Mouse (Mus musculus) Patski (cell line): ENCODE data around the gene Atl3. TPM values are rescaled to one million over a fixed set of nuclear protein-coding genes. Genes with fewer than 3 reads are reported as not detected.
A peak's percentile ranks its signal among the peaks of the same experiment; 100 is the strongest.

Source experiments
- ATAC-seq: fragments of 100-300 bp; one replicate; pipeline ENCODE4 v1.8.0; 2021
- CTCF ChIA-PET: fragments of 350-600 bp; sonication (Branson Sonifier 250); formaldehyde crosslinking; loops from one replicate; lab custom pipeline; 2022; ENCODE audit warnings: inconsistent platforms; lab: Charles Lee
- POLR2A ChIA-PET: fragments of 350-600 bp; sonication (Branson Sonifier 250); formaldehyde crosslinking; loops from one replicate; lab custom pipeline; 2022; ENCODE audit warnings: antibody characterized with exemption, inconsistent platforms; lab: Charles Lee
- DNase-seq: peaks from one replicate; pipeline ENCODE4 v3.0.0-alpha.2; 2011; ENCODE audit warnings: low read depth, low spot score
- H3K27me3 ChIP-seq: fragments of 371-371 bp; one replicate; pipeline ENCODE4 v1.5.1; 2021
- CTCF ChIP-seq: fragments of 100-300 bp; IDR thresholded peaks from one replicate; pipeline ENCODE4 v1.5.1; 2021
- in situ Hi-C: fragments of 300-500 bp; cut with MboI; formaldehyde crosslinking; loops from 3 replicates; pipeline ENCODE4 v1.11.1; 2018; ENCODE audit warnings: low pct_unique_long_range_greater_than_20kb, mixed read lengths
- polyA plus RNA-seq: library from polyadenylated mRNA; unstranded; gene quantifications from one replicate; pipeline ENCODE4 v1.2.3, GENCODE M21; 2021

Atl3 gene
- polyA plus RNA-seq, 1 experiment from 2014 or later = 84.9 TPM

DNA sequence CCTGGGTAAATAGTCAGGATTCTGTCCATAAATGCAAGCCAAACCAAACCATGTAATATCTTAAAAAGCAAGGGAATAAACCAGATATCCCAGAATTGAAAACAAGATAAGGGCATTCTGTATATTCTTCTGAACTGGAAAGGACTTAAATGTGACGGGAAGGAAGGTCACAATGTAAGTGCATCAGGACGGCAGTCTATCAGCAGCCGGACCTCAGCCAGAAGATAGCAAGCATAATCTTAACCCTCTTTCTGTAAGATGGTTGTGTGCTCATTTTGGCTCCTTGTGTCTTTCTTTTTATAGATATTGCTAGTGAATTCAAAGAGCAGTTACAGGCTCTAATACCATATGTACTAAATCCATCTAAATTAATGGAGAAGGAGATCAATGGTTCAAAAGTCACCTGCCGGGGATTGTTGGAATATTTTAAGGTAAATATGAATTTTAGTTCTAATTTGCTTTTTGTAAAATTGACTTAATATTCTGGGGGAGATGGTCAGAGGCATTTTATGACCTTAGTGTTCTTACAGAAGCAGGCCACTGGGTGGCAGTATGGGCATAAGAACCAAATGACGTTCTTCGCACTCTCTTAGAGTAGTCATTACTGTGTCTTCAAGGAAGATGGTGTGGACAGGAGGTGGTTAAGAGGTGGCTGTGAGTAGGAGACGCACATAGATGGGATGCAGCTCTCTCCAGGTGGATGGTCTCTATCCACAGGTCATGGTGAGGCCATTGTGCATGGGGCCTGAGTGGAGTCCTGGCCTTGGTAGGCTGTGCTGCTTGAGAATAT lies 35.0 kb downstream of the Atl3 start:
- peak; percentile 13 for DNase-seq
- in situ Hi-C loops = no loop called here
- ChIA-PET CTCF (interaction anchor here (0.6 to 6.4 kb wide), 7 partner anchors 61 to 180 kb away, joined by 3 to 24 read pairs (median 6); no protein-coding TSS in a partner anchor), POLR2A (no interaction called here)
- TF ChIP-seq CTCF = peak; percentile 83
- no peaks in the 10 kb centered on the region for H3K27me3 ChIP-seq
- peak; percentile 44 for ATAC-seq

DNA sequence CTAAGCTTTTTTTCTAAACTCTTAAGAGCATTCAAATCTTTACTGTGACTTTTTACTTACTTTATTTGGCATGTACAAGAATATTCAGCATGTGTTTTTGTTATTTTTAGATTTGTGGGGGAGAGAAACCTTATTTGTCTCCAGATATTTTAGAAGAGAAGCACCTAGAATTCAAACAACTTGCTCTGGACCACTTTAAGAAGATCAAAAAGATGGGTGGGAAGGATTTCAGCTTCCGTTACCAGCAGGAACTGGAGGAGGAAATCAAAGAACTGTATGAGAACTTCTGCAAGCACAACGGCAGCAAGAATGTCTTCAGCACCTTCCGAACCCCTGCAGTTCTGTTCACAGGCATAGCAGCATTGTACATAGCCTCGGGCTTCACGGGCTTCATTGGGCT lies 38.1 kb downstream of the Atl3 start:
- no peak for DNase-seq
- no peaks in the 10 kb centered on the region for H3K27me3 ChIP-seq
- ChIA-PET POLR2A (interaction anchor here (1.2 kb wide), 1 partner anchor 64 kb away, joined by 6 read pairs; no protein-coding TSS in a partner anchor), CTCF (interaction anchor here (0.7 to 6.4 kb wide), 7 partner anchors 10 to 86 kb away, joined by 3 to 24 read pairs (median 3); no protein-coding TSS in a partner anchor)
- no peak for TF ChIP-seq CTCF
- in situ Hi-C loops = loop anchor here (5.0 kb wide), 1 partner anchor 65 kb away; no protein-coding TSS in a partner anchor
- no peak for ATAC-seq

DNA sequence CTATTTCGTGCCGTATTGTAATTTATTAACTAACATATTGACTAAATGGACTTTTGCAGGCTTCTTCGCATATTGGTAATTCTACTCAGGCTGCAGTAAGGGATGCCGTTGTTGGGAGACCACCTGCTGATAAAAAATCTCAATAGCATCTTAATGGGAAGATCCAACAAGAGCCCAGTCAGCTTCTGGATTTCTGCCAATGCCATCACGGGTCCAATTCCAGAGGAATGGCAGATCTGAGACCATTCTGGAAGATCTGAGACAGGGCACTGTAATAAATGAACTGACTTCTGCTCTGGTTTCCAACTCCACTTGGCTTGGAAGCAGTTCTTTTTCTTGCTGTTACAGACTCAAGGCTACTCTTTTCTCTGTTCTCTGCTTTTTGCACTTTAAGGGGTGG lies 40.1 kb downstream of the Atl3 start:
- ATAC-seq (no peak), DNase-seq (no peak)
- ChIA-PET POLR2A (no interaction called here), CTCF (interaction anchor here (1.6 to 6.4 kb wide), 2 partner anchors 61 to 72 kb away, joined by 4 to 24 read pairs; no protein-coding TSS in a partner anchor)
- H3K27me3 ChIP-seq = no peaks in the 10 kb centered on the region
- no peak for TF ChIP-seq CTCF
- in situ Hi-C loops = loop anchor here (5.0 kb wide), 1 partner anchor 63 kb away; no protein-coding TSS in a partner anchor

DNA sequence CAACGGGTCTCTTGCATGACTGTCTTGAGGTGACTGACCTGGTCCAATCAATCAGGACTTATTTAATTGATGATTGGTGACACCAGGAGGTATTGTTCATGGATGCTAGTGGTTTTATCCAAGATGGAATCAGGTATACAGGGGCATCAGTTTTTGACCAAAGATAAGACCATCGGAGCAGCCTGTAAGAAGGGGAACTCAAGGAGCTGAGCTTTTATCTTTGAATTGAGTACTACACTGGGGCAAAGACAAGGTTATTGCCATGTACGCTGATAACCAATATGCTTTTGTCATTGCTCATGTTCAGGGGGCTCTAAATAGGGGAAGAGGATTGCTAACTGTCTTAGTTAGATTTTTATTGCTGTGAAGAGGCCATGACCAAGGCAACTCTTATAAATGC lies 55.1 kb downstream of the Atl3 start:
- TF ChIP-seq CTCF = no peak
- DNase-seq (no peak), ATAC-seq (no peak)
- no peaks in the 10 kb centered on the region for H3K27me3 ChIP-seq
- in situ Hi-C loops = no loop called here
- ChIA-PET CTCF (interaction anchor here (0.9 to 1.7 kb wide), 6 partner anchors 8 to 47 kb away, joined by 3 to 7 read pairs (median 3); no protein-coding TSS in a partner anchor), POLR2A (no interaction called here)

DNA sequence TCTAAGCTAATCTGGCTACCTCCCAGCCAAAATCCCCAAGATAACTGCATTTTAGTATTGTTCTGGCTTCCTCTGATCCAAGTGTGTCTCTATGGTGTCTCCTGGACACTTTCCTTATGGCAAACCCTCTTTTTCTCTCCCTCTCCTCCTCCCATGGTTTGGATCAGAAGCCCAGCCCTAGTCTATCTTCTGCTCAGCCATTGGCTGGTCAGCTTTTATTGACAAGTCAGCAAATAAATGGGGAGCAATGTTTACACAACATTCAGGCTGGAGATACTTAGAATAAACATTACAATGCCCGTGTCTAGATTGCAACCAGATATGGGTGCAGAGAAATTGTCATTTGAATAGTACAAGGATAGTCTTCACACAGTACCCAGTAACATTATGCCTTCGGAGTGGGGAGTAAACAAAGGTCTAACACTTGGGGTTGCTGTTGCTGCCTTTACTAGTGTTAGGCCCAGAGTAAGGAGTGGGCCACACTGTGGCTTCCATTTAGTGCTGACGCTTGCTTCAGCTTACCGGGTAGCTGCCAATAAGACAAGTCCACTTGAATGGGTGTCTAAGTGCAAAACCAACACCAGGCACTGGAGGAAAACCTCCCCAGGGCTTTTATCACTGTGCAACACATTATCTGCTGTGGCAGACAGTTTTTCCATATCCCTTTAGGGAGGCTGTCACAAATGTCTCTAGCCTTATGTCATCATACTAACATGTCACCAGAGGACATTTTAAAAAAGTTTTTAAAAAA lies 57.9 kb downstream of the Atl3 start:
- no peaks in the 10 kb centered on the region for H3K27me3 ChIP-seq
- CTCF ChIA-PET = no interaction called here
- no peak for TF ChIP-seq CTCF
- in situ Hi-C loops = no loop called here
- DNase-seq = no peak
- no peak for ATAC-seq
- POLR2A ChIA-PET = no interaction called here

DNA sequence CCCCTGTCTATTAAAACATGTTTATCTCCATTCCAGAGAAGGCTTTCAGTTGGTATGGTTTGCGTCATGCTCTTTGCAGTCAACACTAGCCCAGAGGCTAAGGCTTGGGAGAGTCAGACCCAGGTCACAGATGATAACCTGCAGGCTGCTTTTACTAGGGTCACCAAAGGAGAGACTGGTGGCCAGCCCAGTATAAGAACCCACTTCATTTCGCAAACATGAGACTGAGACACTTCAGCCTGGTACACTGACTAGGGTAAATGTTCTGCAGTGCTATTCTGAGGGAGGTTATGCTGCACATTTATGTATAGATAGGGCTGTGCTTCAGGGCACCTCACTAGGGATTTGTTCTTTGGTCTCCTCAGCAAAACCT lies 58.4 kb downstream of the Atl3 start:
- CTCF ChIA-PET = no interaction called here
- ATAC-seq (no peak), DNase-seq (no peak)
- in situ Hi-C loops = no loop called here
- POLR2A ChIA-PET = no interaction called here
- H3K27me3 ChIP-seq = no peaks in the 10 kb centered on the region
- TF ChIP-seq CTCF = no peak

DNA sequence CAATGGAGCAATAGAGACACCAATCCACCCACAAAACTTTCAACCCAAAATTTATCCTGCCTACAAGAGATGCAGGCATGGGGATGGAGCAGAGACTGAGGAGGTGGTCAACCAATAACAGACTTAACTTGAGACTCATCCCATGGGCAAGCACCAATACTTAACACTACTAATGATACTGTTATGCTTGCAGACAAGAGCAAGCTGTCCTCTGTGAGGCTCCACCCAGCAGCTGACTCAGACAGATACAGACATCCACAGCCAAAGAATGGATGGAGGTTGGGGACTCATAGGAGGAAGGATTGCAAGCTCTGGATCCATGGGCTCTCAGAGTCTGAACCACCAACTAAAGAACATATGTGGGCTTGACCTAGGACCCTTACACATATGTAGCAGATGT lies 59.6 kb downstream of the Atl3 start:
- no peaks in the 10 kb centered on the region for H3K27me3 ChIP-seq
- CTCF ChIA-PET = interaction anchor here (1.2 kb wide), 1 partner anchor 22 kb away, joined by 4 read pairs; no protein-coding TSS in a partner anchor
- DNase-seq = no peak
- ATAC-seq = no peak
- in situ Hi-C loops = no loop called here
- POLR2A ChIA-PET = no interaction called here
- TF ChIP-seq CTCF = no peak

DNA sequence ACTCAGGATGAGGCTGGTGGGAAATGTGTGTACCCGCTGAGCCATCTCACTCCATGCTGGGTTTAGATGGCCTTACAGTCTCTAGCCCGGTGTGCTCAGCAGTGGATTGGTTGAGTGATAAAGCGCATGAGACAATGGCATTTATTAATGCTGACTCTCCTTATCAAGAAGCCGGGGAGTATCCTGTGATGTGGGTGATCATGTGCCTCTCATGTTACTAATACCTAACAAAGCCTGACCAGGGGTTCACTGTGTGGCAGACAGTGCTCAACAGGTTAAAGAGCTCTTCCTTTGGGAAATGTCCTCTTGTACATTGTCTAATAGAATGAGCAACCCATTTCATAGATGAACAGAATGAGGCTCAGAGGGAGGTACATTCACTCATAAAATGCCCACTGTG lies 61.0 kb downstream of the Atl3 start:
- in situ Hi-C loops = no loop called here
- H3K27me3 ChIP-seq = no peaks in the 10 kb centered on the region
- ChIA-PET CTCF (interaction anchor here (1.0 kb wide), 1 partner anchor 14 kb away, joined by 3 read pairs; no protein-coding TSS in a partner anchor), POLR2A (no interaction called here)
- TF ChIP-seq CTCF = no peak
- DNase-seq (no peak), ATAC-seq (no peak)

DNA sequence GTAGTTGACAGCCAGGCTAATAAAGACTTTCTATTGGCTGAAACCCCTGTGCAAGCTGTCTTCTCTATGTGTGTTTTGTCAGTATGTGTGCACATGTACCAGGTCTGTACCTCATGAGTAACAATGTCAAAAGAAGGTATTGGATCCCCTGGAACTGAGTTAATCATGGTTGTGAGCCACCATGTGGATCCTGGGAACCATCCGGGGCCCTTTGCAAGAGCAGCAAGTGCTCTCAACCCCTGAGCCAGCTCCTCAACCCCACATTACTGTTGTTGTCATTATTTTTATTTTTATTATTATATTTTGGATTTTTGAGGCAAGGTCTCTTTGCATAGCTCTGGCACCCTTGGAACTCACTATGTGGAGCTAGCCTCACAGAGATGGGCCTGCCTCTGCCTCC lies 62.8 kb downstream of the Atl3 start:
- H3K27me3 ChIP-seq = no peaks in the 10 kb centered on the region
- ATAC-seq (no peak), DNase-seq (no peak)
- in situ Hi-C loops = no loop called here
- CTCF ChIA-PET = interaction anchor here (0.7 to 3.4 kb wide), 4 partner anchors 9 to 39 kb away, joined by 3 to 10 read pairs (median 3); no protein-coding TSS in a partner anchor
- TF ChIP-seq CTCF = no peak
- POLR2A ChIA-PET = interaction anchor here (1.4 kb wide), 1 partner anchor 12 kb away, joined by 3 read pairs; no protein-coding TSS in a partner anchor

DNA sequence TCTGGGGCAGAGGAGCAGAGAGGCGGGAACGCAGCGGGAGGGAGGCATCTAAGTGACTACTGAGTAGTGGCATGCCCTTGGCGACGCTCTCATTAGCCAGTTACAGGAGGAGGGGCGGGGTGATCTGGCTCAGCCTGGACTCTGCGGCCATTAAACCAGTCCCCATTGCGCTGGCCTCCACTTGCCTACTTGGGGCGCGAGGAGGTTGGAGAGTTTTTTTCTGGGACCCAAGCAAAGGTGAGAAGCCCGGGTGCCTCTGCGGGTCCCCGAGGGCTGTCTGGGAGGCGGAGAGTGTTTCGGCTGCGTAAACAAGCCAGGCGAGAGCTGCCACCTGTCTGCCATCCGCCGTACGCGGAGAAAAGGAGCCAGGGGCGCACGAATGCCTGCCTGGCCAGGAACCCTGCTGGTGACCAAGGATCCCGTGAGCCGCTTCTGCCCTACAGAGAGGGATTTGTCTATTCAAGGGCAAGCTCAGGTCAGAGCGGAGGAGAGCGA lies 63.5 kb downstream of the Atl3 start, which contains the start of gene Pla2g16:
Gene Pla2g16 (plus strand): TSS at position 132 of the 495 bp plus-strand sequence.
- DNase-seq (no peak), ATAC-seq (peak; percentile 98)
- in situ Hi-C loops = no loop called here
- TF ChIP-seq CTCF = no peak
- H3K27me3 ChIP-seq = no peaks in the 10 kb centered on the region
- ChIA-PET POLR2A (interaction anchor here (1.4 to 1.5 kb wide), 2 partner anchors 12 to 33 kb away, joined by 3 to 4 read pairs; no protein-coding TSS in a partner anchor), CTCF (interaction anchor here (0.6 to 3.4 kb wide), 3 partner anchors 12 to 38 kb away, joined by 3 to 10 read pairs (median 3); no protein-coding TSS in a partner anchor)
